Mouse (Mus musculus) embryonic facial prominence, embryonic 10.5 days (tissue): ENCODE measurements at regions not wholly inside any gene's neighbourhood (a gene's known extent, or its start where the extent isn't known, plus 50 kb on each side); places are given as distances from the start of the nearest gene placed in this dataset.

Experiments used
- DNase-seq: peaks from one replicate; pipeline ENCODE4 v3.0.0-alpha.2; 2017; ENCODE audit warnings: low spot score
- H3K27ac ChIP-seq: fragments of 300-500 bp; sonication (generic); replicated peaks from 2 replicates; pipeline ENCODE4 v1.5.1; 2016; ENCODE audit warnings: mild to moderate bottlenecking
- H3K27me3 ChIP-seq: fragments of 300-500 bp; sonication (generic); replicated peaks from 2 replicates; pipeline ENCODE4 v1.6.1; 2016; ENCODE audit warnings: low read depth, mild to moderate bottlenecking; ENCODE audit not compliant: poor library complexity, severe bottlenecking
- H3K36me3 ChIP-seq: fragments of 300-500 bp; sonication (generic); replicated peaks from 2 replicates; pipeline ENCODE4 v1.6.1; 2016; ENCODE audit warnings: mild to moderate bottlenecking, moderate library complexity
- H3K4me1 ChIP-seq: fragments of 300-500 bp; sonication (generic); 2 replicates; pipeline ENCODE4 v1.6.1; 2016
- H3K4me3 ChIP-seq: fragments of 300-500 bp; sonication (generic); 2 replicates; pipeline ENCODE4 v1.5.1; 2016; ENCODE audit warnings: mild to moderate bottlenecking, moderate library complexity
- H3K9me3 ChIP-seq: fragments of 300-500 bp; sonication (generic); 2 replicates; pipeline ENCODE4 v1.6.1; 2016; ENCODE audit warnings: mild to moderate bottlenecking
- WGBS: fragments of 180-500 bp; shearing (Covaris S2); methylation state at CpG from one replicate; pipeline ENCODE4 v1.1.7; 2016; 5-methylcytosine and 5-hydroxymethylcytosine counted together

GRCm38 (mm10) chr9:30848249-30848648 lies 74.0 kb downstream of the Adamts15 start:
- H3K4me3 ChIP-seq = no peak overlapping the region
- H3K27me3 ChIP-seq = no peaks in the 10 kb centered on the region
- no peaks in the 10 kb centered on the region for H3K9me3 ChIP-seq
- H3K4me1 ChIP-seq = peaks cover 14% of the 10 kb centered on the region
- no peak overlapping the region for H3K27ac ChIP-seq
- DNase-seq = no peak
- no peaks in the 10 kb centered on the region for H3K36me3 ChIP-seq
- WGBS = 64% methylated on average over 1 of the region's 1 CpGs

- H3K4me1 ChIP-seq = peaks cover 14% of the 10 kb centered on the region
- WGBS = 69% methylated on average over 10 of the region's 10 CpGs
- H3K27ac ChIP-seq = peak overlapping the region; percentile 44
- H3K27me3 ChIP-seq = no peaks in the 10 kb centered on the region
- no peaks in the 10 kb centered on the region for H3K36me3 ChIP-seq
- no peak overlapping the region for H3K4me3 ChIP-seq
- H3K9me3 ChIP-seq = no peaks in the 10 kb centered on the region
- no peak for DNase-seq
These were observed 76.5 kb downstream of the Adamts15 start for GRCm38 (mm10) chr9:30845609-30846290.

GRCm38 (mm10) chr9:30844079-30844563 lies 78.1 kb downstream of the Adamts15 start:
- DNase-seq = peak; percentile 25
- WGBS = 77% methylated on average over 8 of the region's 8 CpGs
- Histone ChIP-seq H3K4me3 (no peak overlapping the region), H3K9me3 (no peaks in the 10 kb centered on the region), H3K27me3 (no peaks in the 10 kb centered on the region), H3K36me3 (no peaks in the 10 kb centered on the region), H3K4me1 (peaks cover 14% of the 10 kb centered on the region), H3K27ac (0 out of 2 replicates have a peak overlapping the region, but pooled peaks have one; percentile 19)

- H3K36me3 ChIP-seq = no peaks in the 10 kb centered on the region
- H3K27ac ChIP-seq = peak overlapping the region; percentile 88
- peak overlapping the region; percentile 21; the same call in 1 of the 2 replicates for H3K4me3 ChIP-seq
- 23% methylated on average over 4 of the region's 4 CpGs for WGBS
- H3K27me3 ChIP-seq = no peaks in the 10 kb centered on the region
- no peaks in the 10 kb centered on the region for H3K9me3 ChIP-seq
- peaks cover 20% of the 10 kb centered on the region for H3K4me1 ChIP-seq
- DNase-seq = peak; percentile 57
These were observed 87.3 kb downstream of the Adamts15 start for GRCm38 (mm10) chr9:30834908-30835307.

GRCm38 (mm10) chr9:30834565-30834905 lies 87.7 kb downstream of the Adamts15 start:
- H3K36me3 ChIP-seq = no peaks in the 10 kb centered on the region
- H3K27ac ChIP-seq = peak overlapping the region; percentile 88
- H3K4me3 ChIP-seq = peak overlapping the region; percentile 26
- H3K9me3 ChIP-seq = no peaks in the 10 kb centered on the region
- 24% methylated on average over 10 of the region's 10 CpGs for WGBS
- no peaks in the 10 kb centered on the region for H3K27me3 ChIP-seq
- peaks cover 20% of the 10 kb centered on the region for H3K4me1 ChIP-seq
- DNase-seq = peak; percentile 61

- WGBS = 65% methylated on average over 15 of the region's 15 CpGs
- H3K27me3 ChIP-seq = no peaks in the 10 kb centered on the region
- peak overlapping the region; percentile 26; the same call in 1 of the 2 replicates for H3K4me3 ChIP-seq
- peak; percentile 52 for DNase-seq
- H3K27ac ChIP-seq = peak overlapping the region; percentile 88
- H3K36me3 ChIP-seq = no peaks in the 10 kb centered on the region
- H3K4me1 ChIP-seq = peaks cover 20% of the 10 kb centered on the region
- no peaks in the 10 kb centered on the region for H3K9me3 ChIP-seq
These were observed 88.3 kb downstream of the Adamts15 start for GRCm38 (mm10) chr9:30833836-30834564.

- DNase-seq = no peak
- Histone ChIP-seq H3K9me3 (no peaks in the 10 kb centered on the region), H3K27ac (no peak overlapping the region), H3K4me3 (no peak overlapping the region), H3K27me3 (no peaks in the 10 kb centered on the region), H3K4me1 (peaks cover 15% of the 10 kb centered on the region), H3K36me3 (no peaks in the 10 kb centered on the region)
- 87% methylated on average over 3 of the region's 3 CpGs for WGBS
These were observed 92.9 kb downstream of the Adamts15 start for GRCm38 (mm10) chr9:30829158-30829870.

GRCm38 (mm10) chr9:30827780-30828179 lies 94.5 kb downstream of the Adamts15 start:
- no peak for DNase-seq
- Histone ChIP-seq H3K27ac (no peak overlapping the region), H3K4me3 (no peak overlapping the region), H3K9me3 (no peaks in the 10 kb centered on the region), H3K36me3 (no peaks in the 10 kb centered on the region), H3K27me3 (no peaks in the 10 kb centered on the region), H3K4me1 (0 out of 2 replicates have a peak, but pooled peaks cover 4% of the 10 kb centered on the region)
- 66% methylated on average over 1 of the region's 1 CpGs for WGBS

GRCm38 (mm10) chr9:30824056-30824625 lies 98.1 kb downstream of the Adamts15 start:
- no peaks in the 10 kb centered on the region for H3K9me3 ChIP-seq
- H3K27me3 ChIP-seq = no peaks in the 10 kb centered on the region
- no peak overlapping the region for H3K27ac ChIP-seq
- no peak for DNase-seq
- 74% methylated on average over 4 of the region's 4 CpGs for WGBS
- H3K4me1 ChIP-seq = 0 out of 2 replicates have a peak, but pooled peaks cover 4% of the 10 kb centered on the region
- H3K4me3 ChIP-seq = no peak overlapping the region
- H3K36me3 ChIP-seq = no peaks in the 10 kb centered on the region

- Histone ChIP-seq H3K9me3 (no peaks in the 10 kb centered on the region), H3K36me3 (no peaks in the 10 kb centered on the region), H3K4me1 (no peaks in the 10 kb centered on the region), H3K4me3 (no peak overlapping the region), H3K27me3 (no peaks in the 10 kb centered on the region), H3K27ac (no peak overlapping the region)
- whole genome bisulfite sequencing = 88% methylated on average over 2 of the region's 2 CpGs
- DNase-seq = no peak
These were observed 101.4 kb downstream of the Adamts15 start for GRCm38 (mm10) chr9:30820806-30821375.

- no peak for DNase-seq
- no peaks in the 10 kb centered on the region for H3K36me3 ChIP-seq
- H3K27me3 ChIP-seq = no peaks in the 10 kb centered on the region
- H3K4me1 ChIP-seq = peaks cover 30% of the 10 kb centered on the region
- H3K27ac ChIP-seq = no peak overlapping the region
- no peaks in the 10 kb centered on the region for H3K9me3 ChIP-seq
- whole genome bisulfite sequencing = 69% methylated on average over 4 of the region's 4 CpGs
- H3K4me3 ChIP-seq = no peak overlapping the region
These were observed 109.0 kb downstream of the Adamts15 start for GRCm38 (mm10) chr9:30813246-30813645.

GRCm38 (mm10) chr9:30810843-30811242 lies 111.4 kb downstream of the Adamts15 start:
- H3K36me3 ChIP-seq = no peaks in the 10 kb centered on the region
- peak; percentile 25 for DNase-seq
- 2% methylated on average over 1 of the region's 1 CpGs for WGBS
- H3K27me3 ChIP-seq = no peaks in the 10 kb centered on the region
- H3K4me1 ChIP-seq = peaks cover 30% of the 10 kb centered on the region
- H3K27ac ChIP-seq = no peak overlapping the region
- H3K4me3 ChIP-seq = no peak overlapping the region
- no peaks in the 10 kb centered on the region for H3K9me3 ChIP-seq
